8 mouse cellular contexts compared by ENCODE assay signal in genomic region chr2:93976436-93977252, GRCm38 (mm10). TPM values are rescaled to one million over a fixed set of nuclear protein-coding genes. Genes with fewer than 3 reads are reported as not detected.
DNase-seq lines count a peak whose midpoint lies in the region; ATAC-seq and TF ChIP-seq lines count a peak whose summit lies in the region.
"Had no signal": no experiment of that assay in that cellular context is flagged by ENCODE, and none has a peak within 500 bp of the region (broad histone marks: within the 10 kb centered on the region; RNA-seq: fewer than 3 reads in every experiment).

No protein-coding gene starts in this region.

- H3K27me3 ChIP-seq in heart, embryonic 10.5 days (ENCODE audit: insufficient read depth, poor library complexity, severe bottlenecking): peaks cover 28% of the 10 kb centered on the region
- H3K27me3 ChIP-seq in kidney, adult 2 months (replicated peaks; ENCODE audit: control insufficient read depth, insufficient read depth, low read length): no peaks in the 10 kb centered on the region
- H3K27me3 ChIP-seq in liver, embryonic 12.5 days (replicated peaks): peaks cover 23% of the 10 kb centered on the region
- H3K27me3 ChIP-seq in myocyte (ENCODE audit: control insufficient read depth, insufficient read depth, insufficient read length): no peaks in the 10 kb centered on the region
- no peaks in the 10 kb centered on the region for H3K27me3 ChIP-seq in splenic B cell, adult 2 months (ENCODE audit: control insufficient read depth, insufficient read depth, low read length, poor library complexity, severe bottlenecking)

- DNase-seq in adrenal gland, postnatal 10 days: peak; percentile 66
- DNase-seq in embryo, embryonic 10.5 days (ENCODE audit: low spot score): peak; percentile 74
- DNase-seq in heart, embryonic 10.5 days (ENCODE audit: low spot score): peak; percentile 82
- DNase-seq in kidney, adult 2 months: peak; percentile 44
- peak; percentile 72 for DNase-seq in splenic B cell, adult 2 months (ENCODE audit: low read depth, low spot score)

- H3K9me3 ChIP-seq in heart, embryonic 10.5 days: no peaks in the 10 kb centered on the region
- no peaks in the 10 kb centered on the region for H3K9me3 ChIP-seq in liver, embryonic 12.5 days (replicated peaks)

- peak; percentile 48; the same call in 1 of the 2 replicates for ATAC-seq in liver, embryonic 12.5 days

- H3K27ac ChIP-seq in heart, embryonic 10.5 days: peak overlapping the region; percentile 85
- H3K27ac ChIP-seq in kidney, adult 2 months (ENCODE audit: insufficient read depth, low read depth, low read length): no peak overlapping the region
- no peak overlapping the region for H3K27ac ChIP-seq in liver, embryonic 12.5 days

- H3K4me1 ChIP-seq in heart, embryonic 10.5 days: peaks cover 26% of the 10 kb centered on the region
- 0 out of 2 replicates have a peak, but pooled peaks cover 3% of the 10 kb centered on the region for H3K4me1 ChIP-seq in kidney, adult 2 months (ENCODE audit: control insufficient read depth, insufficient read depth, low read length)
- peaks cover 16% of the 10 kb centered on the region for H3K4me1 ChIP-seq in liver, embryonic 12.5 days

- TF ChIP-seq CTCF in kidney, adult 2 months (conservative IDR thresholded peaks at IDR 0.05; ENCODE audit: insufficient read depth, insufficient read length, low read depth, low read length): no peak

- no peak overlapping the region for H3ac ChIP-seq in myocyte (ENCODE audit: control insufficient read depth, insufficient read length)

- H3K9ac ChIP-seq in liver, embryonic 12.5 days: 0 out of 2 replicates have a peak overlapping the region, but pooled peaks have one; percentile 28

- TF ChIP-seq POLR2A in kidney, adult 2 months (IDR thresholded peaks at IDR 0.05; ENCODE audit: low read depth, low read length): no peak
- peak; percentile 40 for TF ChIP-seq POLR2A in myocyte (IDR thresholded peaks at IDR 0.05; ENCODE audit: insufficient read length, low read depth)

- 1% methylated on average over 37 of the region's 37 CpGs for WGBS in heart, embryonic 10.5 days
- 5% methylated on average over 37 of the region's 37 CpGs for WGBS in kidney, adult 2 months
- 5% methylated on average over 37 of the region's 37 CpGs for WGBS in liver, embryonic 12.5 days (ENCODE audit: insufficient replicate concordance)

- H3K36me3 ChIP-seq in heart, embryonic 10.5 days: peaks cover 28% of the 10 kb centered on the region
- no peaks in the 10 kb centered on the region; the same call in 1 of the 2 replicates for H3K36me3 ChIP-seq in kidney, adult 2 months (ENCODE audit: control insufficient read depth, insufficient read depth, low read length)
- peaks cover 29% of the 10 kb centered on the region for H3K36me3 ChIP-seq in liver, embryonic 12.5 days
- H3K36me3 ChIP-seq in myocyte (ENCODE audit: control insufficient read depth, insufficient read depth): peaks cover 15% of the 10 kb centered on the region
- no peaks in the 10 kb centered on the region; the same call in 1 of the 2 replicates for H3K36me3 ChIP-seq in splenic B cell, adult 2 months (ENCODE audit: control insufficient read depth, insufficient read depth, low read length, poor library complexity, severe bottlenecking)

- H3K4me3 ChIP-seq in heart, embryonic 10.5 days: peak overlapping the region; percentile 64
- peak overlapping the region; percentile 33; the same call in 1 of the 2 replicates for H3K4me3 ChIP-seq in kidney, adult 2 months (ENCODE audit: insufficient read depth, low read depth, low read length)
- peak overlapping the region; percentile 35 for H3K4me3 ChIP-seq in liver, embryonic 12.5 days
- H3K4me3 ChIP-seq in myocyte: peak overlapping the region; percentile 4

- peak overlapping the region; percentile 65 for H3K4me2 ChIP-seq in liver, embryonic 12.5 days
- H3K4me2 ChIP-seq in myocyte (ENCODE audit: low read depth): peak overlapping the region; percentile 83

- H3K79me2 ChIP-seq in myocyte (ENCODE audit: control insufficient read depth, insufficient read depth): no peaks in the 10 kb centered on the region

TF ChIP-seq in myocyte, 11 proteins besides CTCF, POLR2A, EP300 and RAD21:
- TF ChIP-seq REST (IDR thresholded peaks at IDR 0.05; ENCODE audit: insufficient read depth, insufficient read length): no peak

RNA-seq across cellular contexts. Expression of gene Gm27027, which starts 19.5 kb away (rescaled TPM):
- total RNA-seq in adrenal gland, postnatal 10 days (2021): not detected
- polyA plus RNA-seq in heart, embryonic 10.5 days (2016; fragmentation: Nextera tagmentation; extraction: Ambion mirVana): not detected in 2 replicates
- polyA plus RNA-seq in kidney, adult 2 months (2012; rRNA removed): not detected in 2 replicates
- polyA plus RNA-seq in liver, embryonic 12.5 days (2016; fragmentation: Nextera tagmentation; extraction: Ambion mirVana): not detected in 2 replicates
- not detected for polyA plus RNA-seq in myocyte (2012; fragmentation: generic; extraction: Trizol)
- polyA plus RNA-seq: gonadal fat pad, adult 2 months had no signal

RNA-seq across cellular contexts. Expression of gene Gm13889, which starts 19.6 kb away (rescaled TPM):
- 10 to 100 TPM; 22.9 to 43.6 TPM for total RNA-seq in adrenal gland, postnatal 10 days (2021)
- 2.6 and 3.1 TPM in 2 replicates for polyA plus RNA-seq in heart, embryonic 10.5 days (2016; fragmentation: Nextera tagmentation; extraction: Ambion mirVana)
- polyA plus RNA-seq in kidney, adult 2 months (2012; rRNA removed): 12.2 and 14.9 TPM in 2 replicates
- 3.2 and 3.8 TPM in 2 replicates for polyA plus RNA-seq in liver, embryonic 12.5 days (2016; fragmentation: Nextera tagmentation; extraction: Ambion mirVana)
- 6.1 TPM for polyA plus RNA-seq in myocyte (2012; fragmentation: generic; extraction: Trizol)

RNA-seq across cellular contexts. Expression of gene Alkbh3, which starts 34.0 kb away (rescaled TPM):
- 10 to 100 TPM; 57.2 to 67.8 TPM for total RNA-seq in adrenal gland, postnatal 10 days (2021)
- 66.2 and 74.0 TPM in 2 replicates for polyA plus RNA-seq in heart, embryonic 10.5 days (2016; fragmentation: Nextera tagmentation; extraction: Ambion mirVana)
- 59.8 and 62.3 TPM in 2 replicates for polyA plus RNA-seq in kidney, adult 2 months (2012; rRNA removed)
- polyA plus RNA-seq in liver, embryonic 12.5 days (2016; fragmentation: Nextera tagmentation; extraction: Ambion mirVana): 41.6 and 41.8 TPM in 2 replicates
- 87.8 TPM for polyA plus RNA-seq in myocyte (2012; fragmentation: generic; extraction: Trizol)

Comparison
In these comparisons a context has a peak if more than half of its experiments do, and no peak if none do; other contexts are left out.
1. H3K4me3 ChIP-seq: peak in every context shown above with its lines; median percentile 64 in heart, embryonic 10.5 days; 35 in liver, embryonic 12.5 days; 33 in kidney, adult 2 months; 4 in myocyte.